Mouse (Mus musculus) hindbrain, embryonic 10.5 days (tissue): ENCODE measurements at regions not wholly inside any gene's neighbourhood (a gene's known extent, or its start where the extent isn't known, plus 50 kb on each side); places are given as distances from the start of the nearest gene placed in this dataset.

ENCODE experiments used
- DNase-seq: peaks from one replicate; pipeline ENCODE4 v3.0.0-alpha.2; 2017; ENCODE audit warnings: low spot score
- H3K27ac ChIP-seq: fragments of 300-500 bp; sonication (generic); 2 replicates; pipeline ENCODE4 v1.5.1; 2016; ENCODE audit warnings: mild to moderate bottlenecking, moderate library complexity
- H3K27me3 ChIP-seq: fragments of 300-500 bp; sonication (generic); 2 replicates; pipeline ENCODE4 v1.6.1; 2016; ENCODE audit warnings: mild to moderate bottlenecking; ENCODE audit not compliant: poor library complexity, insufficient read depth, severe bottlenecking
- H3K36me3 ChIP-seq: fragments of 300-500 bp; sonication (generic); 2 replicates; pipeline ENCODE4 v1.6.1; 2016; ENCODE audit warnings: mild to moderate bottlenecking, moderate library complexity
- H3K4me1 ChIP-seq: fragments of 300-500 bp; sonication (generic); replicated peaks from 2 replicates; pipeline ENCODE4 v1.6.1; 2016; ENCODE audit warnings: mild to moderate bottlenecking
- H3K4me3 ChIP-seq: fragments of 300-500 bp; sonication (generic); 2 replicates; pipeline ENCODE4 v1.5.1; 2016; ENCODE audit warnings: mild to moderate bottlenecking, moderate library complexity
- H3K9me3 ChIP-seq: fragments of 300-500 bp; sonication (generic); 2 replicates; pipeline ENCODE4 v1.6.1; 2016; ENCODE audit warnings: mild to moderate bottlenecking, moderate library complexity
- WGBS: fragments of 180-500 bp; shearing (Covaris S2); methylation state at CpG from one replicate; pipeline ENCODE4 v1.1.7; 2016; 5-methylcytosine and 5-hydroxymethylcytosine counted together

DNA sequence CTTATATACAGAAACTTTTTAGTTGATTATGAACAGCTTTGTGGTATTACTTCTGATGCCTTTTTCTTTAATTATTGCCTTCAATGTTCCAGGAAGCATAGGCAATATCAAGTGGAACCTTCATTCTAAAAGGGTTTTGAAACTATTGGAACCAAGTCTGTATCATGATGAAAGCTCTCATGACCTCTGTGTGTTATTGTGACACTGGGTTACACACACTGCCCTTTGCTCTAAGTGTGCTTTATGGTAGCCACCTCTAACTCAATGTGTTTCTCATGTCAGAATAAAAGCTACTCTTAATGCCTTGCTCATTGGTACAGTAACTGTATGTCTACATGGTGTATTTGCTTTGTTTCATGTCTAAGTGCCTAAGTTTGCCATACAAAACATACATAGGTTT, 154.0 kb downstream of the Gm10192 start:
- no peak overlapping the region for H3K4me3 ChIP-seq
- DNase-seq = no peak
- H3K27ac ChIP-seq = no peak overlapping the region
- H3K4me1 ChIP-seq = no peaks in the 10 kb centered on the region
- H3K9me3 ChIP-seq = no peaks in the 10 kb centered on the region
- H3K27me3 ChIP-seq = no peaks in the 10 kb centered on the region
- no peaks in the 10 kb centered on the region for H3K36me3 ChIP-seq

DNA sequence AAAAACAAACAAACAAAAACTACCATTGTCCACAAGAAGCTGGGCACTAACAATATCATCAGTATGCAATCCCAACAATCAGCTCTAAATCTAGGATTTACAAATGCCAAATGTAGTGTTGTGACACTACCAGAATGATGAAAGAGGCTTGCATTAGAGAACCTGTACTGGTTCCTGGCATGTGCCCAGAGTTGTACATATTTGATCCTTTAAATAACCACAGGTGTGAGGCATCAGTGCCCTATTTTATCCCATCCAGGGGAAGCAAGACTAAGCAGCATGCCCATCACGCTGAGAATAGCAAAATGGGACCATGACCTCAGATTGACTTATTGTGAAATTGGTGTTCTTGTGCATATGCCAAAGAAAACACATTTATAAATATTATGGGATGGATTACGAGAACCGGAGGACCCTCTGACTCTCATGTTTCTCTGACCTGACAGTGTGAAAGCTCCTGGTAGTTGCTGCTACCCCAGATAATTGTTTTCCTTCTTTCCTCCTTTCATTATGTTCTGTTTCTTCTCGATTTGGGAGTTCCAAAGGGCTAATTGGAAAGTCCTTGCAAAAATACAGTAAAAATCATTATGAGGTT, 157.4 kb downstream of the Gm10192 start:
- H3K36me3 ChIP-seq = no peaks in the 10 kb centered on the region
- 82% methylated on average over 4 of the region's 4 CpGs for WGBS
- H3K4me3 ChIP-seq = no peak overlapping the region
- no peaks in the 10 kb centered on the region for H3K27me3 ChIP-seq
- H3K9me3 ChIP-seq = no peaks in the 10 kb centered on the region
- DNase-seq = no peak
- no peaks in the 10 kb centered on the region; the same call in 1 of the 2 replicates for H3K4me1 ChIP-seq
- no peak overlapping the region for H3K27ac ChIP-seq

DNA sequence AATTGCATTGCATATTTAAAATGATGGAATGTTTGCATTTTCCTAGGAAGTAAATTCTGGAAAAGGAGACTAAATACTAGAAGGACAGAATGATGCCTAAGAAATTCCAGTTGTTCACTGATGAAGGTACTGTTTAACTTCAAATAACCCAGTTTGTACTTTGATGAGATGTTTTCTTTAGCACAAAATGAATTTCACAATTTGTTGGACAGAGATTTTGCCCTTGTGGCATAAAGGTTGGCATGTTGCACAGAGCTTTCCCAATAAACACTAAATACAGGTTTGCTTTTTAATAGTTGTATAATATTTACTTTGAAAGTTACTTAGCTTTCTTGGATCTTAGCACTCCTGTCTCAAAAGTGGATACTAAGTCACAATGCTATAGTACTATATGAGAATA, 181.6 kb downstream of the Gm10192 start:
- DNase-seq = no peak
- Histone ChIP-seq H3K27ac (no peak overlapping the region), H3K4me3 (no peak overlapping the region), H3K27me3 (no peaks in the 10 kb centered on the region), H3K9me3 (no peaks in the 10 kb centered on the region), H3K36me3 (no peaks in the 10 kb centered on the region), H3K4me1 (no peaks in the 10 kb centered on the region)

DNA sequence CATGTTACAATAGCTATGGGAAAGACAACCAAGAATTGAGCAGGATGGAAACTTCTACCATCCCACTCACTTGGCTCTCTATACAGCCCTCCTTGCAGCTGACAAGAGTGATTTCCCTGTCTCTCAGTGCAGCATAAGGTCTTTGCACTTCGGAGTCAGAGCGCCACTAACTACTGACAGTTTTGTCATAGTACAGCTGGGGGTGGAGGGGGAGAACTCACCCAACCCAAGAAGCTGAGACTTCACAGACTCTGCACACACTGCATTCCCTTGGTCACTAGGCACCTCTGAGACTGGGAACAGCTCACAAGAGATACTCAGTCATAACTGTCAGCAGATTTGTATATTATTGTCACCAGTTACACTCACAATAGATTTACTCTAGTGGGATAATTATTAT, 195.3 kb upstream of the Gm12695 start:
- Histone ChIP-seq H3K27ac (no peak overlapping the region), H3K36me3 (no peaks in the 10 kb centered on the region), H3K9me3 (no peaks in the 10 kb centered on the region), H3K4me3 (no peak overlapping the region), H3K4me1 (no peaks in the 10 kb centered on the region), H3K27me3 (no peaks in the 10 kb centered on the region)
- 91% methylated on average over 2 of the region's 2 CpGs for WGBS
- DNase-seq = no peak

DNA sequence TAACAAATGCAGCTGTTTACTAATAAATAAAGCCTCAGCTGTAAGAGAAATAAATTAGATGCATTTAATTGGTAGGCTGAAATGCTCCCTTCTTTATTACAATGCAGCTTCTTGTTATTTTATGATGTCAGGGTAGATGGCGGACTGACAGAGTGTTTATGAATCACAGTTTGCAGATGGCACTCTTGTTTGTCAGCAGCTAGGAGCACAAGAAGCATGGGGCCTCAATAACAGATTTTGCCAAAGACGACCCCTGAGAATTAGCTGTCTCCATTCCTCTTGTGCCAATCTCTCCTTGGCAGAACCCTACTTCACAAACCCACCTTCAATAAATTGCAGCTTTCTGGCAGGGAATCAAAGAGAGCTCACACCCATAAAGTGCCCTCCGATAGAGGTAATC, 194.9 kb upstream of the Gm12695 start:
- no peak overlapping the region for H3K4me3 ChIP-seq
- no peaks in the 10 kb centered on the region for H3K4me1 ChIP-seq
- DNase-seq = no peak
- H3K27ac ChIP-seq = no peak overlapping the region
- WGBS = 85% methylated on average over 3 of the region's 3 CpGs
- no peaks in the 10 kb centered on the region for H3K27me3 ChIP-seq
- H3K36me3 ChIP-seq = no peaks in the 10 kb centered on the region
- no peaks in the 10 kb centered on the region for H3K9me3 ChIP-seq

DNA sequence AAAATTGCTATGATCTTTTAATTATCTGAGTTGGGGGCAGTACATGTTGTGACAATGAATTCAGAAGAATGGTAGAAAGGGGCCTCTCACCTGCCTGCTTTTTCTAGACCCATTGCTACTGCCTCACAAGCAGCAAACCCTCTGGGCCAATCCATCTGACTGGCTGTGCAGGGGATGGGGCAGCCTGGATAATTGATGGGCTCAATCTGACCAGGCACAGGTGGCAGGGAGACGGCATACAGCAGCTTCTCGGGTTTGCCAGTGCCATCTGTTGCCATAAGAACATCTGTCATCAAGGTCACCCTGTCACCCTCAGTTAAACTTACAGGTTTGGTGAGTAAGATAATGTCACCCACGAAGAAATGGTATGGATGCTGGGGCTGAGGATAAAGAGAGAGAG, 189.9 kb upstream of the Gm12695 start:
- WGBS = 67% methylated on average over 3 of the region's 3 CpGs
- Histone ChIP-seq H3K36me3 (no peaks in the 10 kb centered on the region), H3K27me3 (no peaks in the 10 kb centered on the region), H3K9me3 (no peaks in the 10 kb centered on the region), H3K4me3 (no peak overlapping the region), H3K27ac (no peak overlapping the region), H3K4me1 (no peaks in the 10 kb centered on the region)
- peak; percentile 5 for DNase-seq

DNA sequence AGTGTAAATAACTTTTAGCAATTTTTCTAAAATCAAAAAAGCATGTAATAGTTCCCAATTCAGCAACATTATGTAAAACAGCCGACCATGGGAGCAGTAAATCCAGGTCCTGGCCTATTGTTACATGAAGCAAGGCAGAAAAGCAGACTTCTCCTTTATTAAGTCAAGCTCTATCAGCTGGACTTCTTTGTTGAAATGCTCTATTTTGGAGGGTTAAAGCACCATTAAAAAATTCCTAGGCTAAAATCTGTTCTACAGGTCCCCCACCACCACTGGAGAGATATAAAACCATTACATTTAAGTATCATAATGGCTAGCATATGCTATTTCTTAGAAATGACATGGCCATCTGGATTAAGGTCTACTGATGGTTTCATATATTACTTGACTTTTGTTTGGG, 188.8 kb upstream of the Gm12695 start:
- H3K9me3 ChIP-seq = no peaks in the 10 kb centered on the region
- H3K27me3 ChIP-seq = no peaks in the 10 kb centered on the region
- no peak overlapping the region for H3K27ac ChIP-seq
- no peak overlapping the region for H3K4me3 ChIP-seq
- DNase-seq = no peak
- no peaks in the 10 kb centered on the region for H3K36me3 ChIP-seq
- no peaks in the 10 kb centered on the region for H3K4me1 ChIP-seq
- WGBS = 75% methylated on average over 1 of the region's 1 CpGs

DNA sequence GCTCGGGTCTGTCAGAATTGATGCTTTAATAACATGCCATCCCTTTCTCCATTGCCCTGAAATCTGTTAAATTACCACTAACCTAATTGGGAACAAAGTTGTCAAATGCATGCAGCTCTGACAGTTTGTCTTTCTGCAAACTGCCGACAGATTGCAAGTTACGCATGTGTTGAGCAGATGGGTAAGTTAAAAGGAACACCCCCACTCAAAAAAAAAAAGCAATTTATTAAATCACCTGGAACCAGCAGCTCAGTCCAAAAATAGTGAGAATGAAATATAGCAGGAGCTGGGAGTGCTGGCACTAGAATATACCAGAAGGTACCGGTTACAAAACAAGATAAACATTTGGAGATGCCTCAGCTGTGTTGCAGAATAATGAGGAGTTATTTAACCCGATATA, 184.2 kb upstream of the Gm12695 start:
- H3K27me3 ChIP-seq = no peaks in the 10 kb centered on the region
- no peak overlapping the region for H3K27ac ChIP-seq
- WGBS = 83% methylated on average over 5 of the region's 5 CpGs
- H3K36me3 ChIP-seq = no peaks in the 10 kb centered on the region
- H3K4me1 ChIP-seq = no peaks in the 10 kb centered on the region
- no peaks in the 10 kb centered on the region for H3K9me3 ChIP-seq
- H3K4me3 ChIP-seq = no peak overlapping the region
- no peak for DNase-seq

DNA sequence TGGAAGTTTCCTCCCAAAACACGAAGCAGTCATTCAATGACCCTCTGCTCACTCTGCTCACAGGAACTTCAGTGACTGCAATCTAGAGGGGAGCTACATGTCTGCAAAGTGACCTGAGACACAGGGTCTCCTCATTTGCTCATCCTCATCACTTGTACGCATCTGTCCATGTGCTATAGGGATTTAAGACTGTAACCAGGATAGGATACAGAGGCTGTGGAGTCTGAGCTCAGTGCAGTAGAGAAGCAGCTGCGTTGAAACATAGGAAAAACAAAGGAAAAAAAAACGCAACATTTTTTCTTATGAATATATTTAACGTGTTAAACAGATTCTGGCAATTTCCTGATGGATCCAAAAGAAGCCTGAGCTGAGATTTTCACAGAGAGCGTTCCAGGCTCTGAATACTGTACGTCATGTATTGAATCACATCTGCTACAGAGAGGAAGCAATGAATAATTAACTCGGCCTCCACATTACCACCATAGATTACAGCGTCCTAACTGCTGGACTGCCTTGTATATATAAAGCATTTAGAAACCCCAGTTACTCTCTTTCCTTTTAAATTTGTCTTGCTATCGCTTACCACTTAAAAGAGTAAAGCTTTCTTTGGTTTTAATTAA, 183.7 kb upstream of the Gm12695 start:
- Histone ChIP-seq H3K4me1 (no peaks in the 10 kb centered on the region), H3K9me3 (no peaks in the 10 kb centered on the region), H3K4me3 (no peak overlapping the region), H3K27me3 (no peaks in the 10 kb centered on the region), H3K36me3 (no peaks in the 10 kb centered on the region), H3K27ac (no peak overlapping the region)
- no peak for DNase-seq
- WGBS = 78% methylated on average over 10 of the region's 10 CpGs
